Mouse (Mus musculus): Measurements from ENCODE around the gene Gfer.

- no peak for TF ChIP-seq CTCF (IDR thresholded peaks at IDR 0.05; ENCODE audit: low read depth, low read length)
- no peak for TF ChIP-seq POLR2A (IDR thresholded peaks at IDR 0.05; ENCODE audit: extremely low read depth, insufficient read depth, low read length)
Observed at GRCm38 (mm10) chr17:24674277-24674676, 21.7 kb downstream of the Gfer start.

All from liver, adult 2 months (tissue).